Mouse (Mus musculus) retina, postnatal 1 day (tissue): ENCODE measurements at regions not wholly inside any gene's neighbourhood (a gene's known extent, or its start where the extent isn't known, plus 50 kb on each side); places are given as distances from the start of the nearest gene placed in this dataset.

ENCODE experiments used
- DNase-seq: peaks from one replicate; pipeline ENCODE4 v3.0.0-alpha.2; 2012

DNA sequence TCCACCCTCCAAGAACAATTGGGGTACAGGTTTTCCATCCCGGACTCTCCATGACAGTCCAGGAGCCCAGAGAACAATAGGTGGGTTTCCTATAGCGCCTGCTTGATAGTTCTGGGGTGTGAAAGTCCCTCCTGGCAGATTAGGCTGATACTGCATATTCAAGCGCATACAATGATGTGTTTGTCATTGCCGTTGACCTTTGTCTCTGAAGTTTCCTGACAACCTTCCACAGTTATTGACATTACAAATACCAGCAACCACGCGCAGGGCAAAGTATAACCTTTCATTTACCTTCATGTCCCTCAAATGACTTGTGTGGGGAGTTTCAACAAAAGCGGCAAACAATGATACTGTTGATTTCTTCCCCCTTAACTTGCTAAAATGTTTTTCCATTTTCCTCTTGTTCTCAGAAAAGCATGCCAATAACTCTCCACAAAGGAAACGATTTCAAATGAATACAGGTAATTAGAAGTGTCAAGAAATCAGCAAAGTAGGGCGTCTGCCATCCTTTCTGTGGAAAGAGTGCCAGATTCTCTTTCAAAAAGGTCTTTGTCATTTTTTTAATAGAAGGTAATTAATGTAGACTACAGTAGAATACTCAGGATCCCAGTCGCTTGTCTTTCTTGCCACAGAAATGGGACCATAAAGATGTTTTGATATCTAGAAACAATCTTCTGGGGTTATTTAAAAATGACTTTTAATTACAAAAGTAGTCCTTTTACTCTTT lies 60.9 kb upstream of the BC052040 start:
- DNase-seq: no peak

DNA sequence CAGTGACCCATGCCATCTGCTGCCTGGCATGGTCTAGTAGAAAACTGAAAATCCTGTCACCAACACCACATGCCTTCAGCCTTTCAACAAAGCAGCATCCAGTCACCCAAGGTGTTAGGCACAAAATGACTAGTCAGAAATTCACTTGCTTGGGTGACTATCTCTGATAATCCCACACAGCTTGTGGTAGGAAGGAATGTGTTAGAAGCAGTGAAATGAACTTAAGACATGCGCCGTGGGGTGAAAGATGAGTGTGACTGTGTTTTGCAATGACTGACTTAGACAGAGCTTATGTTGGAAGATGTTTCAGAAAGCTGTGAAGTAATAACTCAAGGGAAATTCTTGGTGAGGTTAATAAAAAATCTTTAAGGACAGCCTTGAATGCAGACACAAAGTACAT lies 51.6 kb upstream of the BC052040 start:
- no peak for DNase-seq
